Mouse (Mus musculus) CH12.LX (cell line): ENCODE measurements around the gene Ank3. TPM values are rescaled to one million over a fixed set of nuclear protein-coding genes. Genes with fewer than 3 reads are reported as not detected.

Source experiments
- DNase-seq: peaks from one replicate; pipeline ENCODE4 v3.0.0-alpha.2; 2013; ENCODE audit errors: extremely low read depth
- H3K27ac ChIP-seq: 2 replicates; pipeline ENCODE4 v1.5.1; 2012; ENCODE audit warnings: low read depth, mild to moderate bottlenecking, control low read depth, moderate library complexity; ENCODE audit not compliant: insufficient read depth
- H3K27me3 ChIP-seq: replicated peaks from 2 replicates; pipeline ENCODE3; 2012; ENCODE audit warnings: inconsistent platforms
- H3K36me3 ChIP-seq, 2 experiments: replicated peaks in 1 of 2; 2 replicates each; pipeline versions ENCODE3 to v1.6.1; 2012; ENCODE audit warnings: inconsistent platforms in 1 of 2, low read length in 1 of 2, mild to moderate bottlenecking in 1 of 2, mixed read lengths in 1 of 2, moderate library complexity in 1 of 2; ENCODE audit not compliant: control insufficient read depth in 1 of 2, insufficient read depth in 1 of 2
- H3K4me1 ChIP-seq, 2 experiments: 2 replicates each; pipeline ENCODE4 v1.6.1; 2012; ENCODE audit warnings: inconsistent platforms in 1 of 2, moderate library complexity in 1 of 2; ENCODE audit not compliant: insufficient read depth in 2 of 2, control insufficient read depth in 1 of 2
- H3K4me2 ChIP-seq: 2 replicates; pipeline ENCODE4 v1.6.1; 2012; ENCODE audit warnings: low read depth, mild to moderate bottlenecking, control low read depth; ENCODE audit not compliant: poor library complexity, insufficient read depth, severe bottlenecking
- H3K4me3 ChIP-seq, 3 experiments: fragments of 150-350 bp in 1 of 3; sonication (generic) in 1 of 3; replicated peaks in 1 of 3; 2 replicates each; pipeline versions ENCODE3 to v1.5.1; 2011 to 2012; ENCODE audit warnings: low read depth in 2 of 3, low read length in 2 of 3, mild to moderate bottlenecking in 2 of 3, moderate library complexity in 2 of 3, control low read depth in 1 of 3, improper control_type of control experiment in 1 of 3, inconsistent platforms in 1 of 3, mixed read lengths in 1 of 3; ENCODE audit not compliant: poor library complexity in 1 of 3
- H3K79me2 ChIP-seq: replicated peaks from 2 replicates; pipeline ENCODE4 v1.6.1; 2012; ENCODE audit warnings: mild to moderate bottlenecking, moderate library complexity; ENCODE audit not compliant: control insufficient read depth, poor library complexity, insufficient read depth, severe bottlenecking; ENCODE audit errors: extremely low read depth
- H3K9ac ChIP-seq: 2 replicates; pipeline ENCODE4 v1.6.1; 2012; ENCODE audit warnings: low read depth, mild to moderate bottlenecking, control low read depth, moderate library complexity; ENCODE audit not compliant: insufficient read depth
- H3K9me3 ChIP-seq: replicated peaks from 2 replicates; pipeline ENCODE3; 2012; ENCODE audit warnings: low read length, inconsistent platforms, mixed read lengths
- BHLHE40 ChIP-seq: IDR thresholded peaks from 2 replicates; pipeline ENCODE4 v1.6.1; 2011; ENCODE audit warnings: mild to moderate bottlenecking, low read depth, low read length, improper control_type of control experiment
- CHD1 ChIP-seq: IDR thresholded peaks from 2 replicates; pipeline ENCODE4 v1.6.1; 2012; ENCODE audit warnings: low read depth, low read length, improper control_type of control experiment, inconsistent platforms
- CHD2 ChIP-seq: IDR thresholded peaks from 2 replicates; pipeline ENCODE4 v1.6.1; 2011; ENCODE audit warnings: low read length, improper control_type of control experiment
- CTCF ChIP-seq, 2 experiments: IDR thresholded peaks in 1 of 2; conservative IDR thresholded peaks in 1 of 2; 2 replicates each; pipeline ENCODE4 v1.5.1; 2011 to 2012; ENCODE audit warnings: low read depth in 2 of 2, low read length in 2 of 2, improper control_type of control experiment in 1 of 2, inconsistent platforms in 1 of 2, mild to moderate bottlenecking in 1 of 2, moderate library complexity in 1 of 2
- E2F4 ChIP-seq: IDR thresholded peaks from 2 replicates; pipeline ENCODE4 v1.6.1; 2011; ENCODE audit warnings: low read depth, low read length, improper control_type of control experiment; ENCODE audit not compliant: insufficient replicate concordance
- GABPA ChIP-seq: IDR thresholded peaks from 2 replicates; pipeline ENCODE4 v1.6.1; 2012; ENCODE audit warnings: low read depth, low read length, improper control_type of control experiment, inconsistent platforms; ENCODE audit not compliant: insufficient replicate concordance
- IRF4 ChIP-seq: IDR thresholded peaks from 2 replicates; pipeline ENCODE4 v1.6.1; 2014; ENCODE audit warnings: low read depth, mild to moderate bottlenecking, inconsistent platforms, low read length, improper control_type of control experiment
- JUN ChIP-seq: IDR thresholded peaks from 2 replicates; pipeline ENCODE4 v1.6.1; 2011; ENCODE audit warnings: low read depth, mild to moderate bottlenecking, low read length, improper control_type of control experiment, moderate library complexity; ENCODE audit not compliant: insufficient read depth
- JUND ChIP-seq: conservative IDR thresholded peaks from 2 replicates; pipeline ENCODE4 v1.6.1; 2011; ENCODE audit warnings: low read depth, low read length, improper control_type of control experiment
- MXI1 ChIP-seq: IDR thresholded peaks from 2 replicates; pipeline ENCODE4 v1.6.1; 2011; ENCODE audit warnings: mild to moderate bottlenecking, low read depth, low read length, improper control_type of control experiment
- MYC ChIP-seq: IDR thresholded peaks from 2 replicates; pipeline ENCODE4 v1.6.1; 2011; ENCODE audit warnings: low read depth, mild to moderate bottlenecking, improper control_type of control experiment, low read length
- NRF1 ChIP-seq: IDR thresholded peaks from 2 replicates; pipeline ENCODE4 v1.6.1; 2014; ENCODE audit warnings: low read depth, mild to moderate bottlenecking, inconsistent platforms, low read length, improper control_type of control experiment, moderate library complexity
- POLR2A ChIP-seq: IDR thresholded peaks from 2 replicates; pipeline ENCODE4 v1.6.1; 2011; ENCODE audit warnings: low read depth, mild to moderate bottlenecking, improper control_type of control experiment, low read length
- POLR2AphosphoS2 ChIP-seq: IDR thresholded peaks from 2 replicates; pipeline ENCODE4 v1.6.1; 2011; ENCODE audit warnings: low read depth, low read length, improper control_type of control experiment
- RAD21 ChIP-seq: IDR thresholded peaks from 2 replicates; pipeline ENCODE4 v1.6.1; 2011; ENCODE audit warnings: low read depth, mild to moderate bottlenecking, low read length, improper control_type of control experiment, moderate library complexity
- SIN3A ChIP-seq: IDR thresholded peaks from 2 replicates; pipeline ENCODE4 v1.6.1; 2012; ENCODE audit warnings: low read length, improper control_type of control experiment, inconsistent platforms
- SMC3 ChIP-seq: IDR thresholded peaks from 2 replicates; pipeline ENCODE4 v1.6.1; 2011; ENCODE audit warnings: low read depth, low read length, improper control_type of control experiment
- UBTF ChIP-seq: IDR thresholded peaks from 2 replicates; pipeline ENCODE4 v1.6.1; 2012; ENCODE audit warnings: low read depth, mild to moderate bottlenecking, inconsistent platforms, low read length, improper control_type of control experiment, moderate library complexity
- USF2 ChIP-seq: conservative IDR thresholded peaks from 2 replicates; pipeline ENCODE4 v1.6.1; 2011; ENCODE audit warnings: low read depth, low read length, improper control_type of control experiment
- ZC3H11A ChIP-seq: IDR thresholded peaks from 2 replicates; pipeline ENCODE4 v1.6.1; 2012; ENCODE audit warnings: low read depth, mild to moderate bottlenecking, inconsistent platforms, low read length, improper control_type of control experiment
- ZKSCAN1 ChIP-seq: IDR thresholded peaks from 2 replicates; pipeline ENCODE4 v1.6.1; 2012; ENCODE audit warnings: low read depth, inconsistent platforms, low read length, improper control_type of control experiment, borderline replicate concordance
- dilution Hi-C: fragments of 300-500 bp; cut with MboI; formaldehyde crosslinking; loops from 2 replicates; pipeline ENCODE4 v1.14.3; 2020; ENCODE audit warnings: low sequenced_read_pairs; ENCODE audit not compliant: extremely low pct_unique_long_range_greater_than_20kb, extremely low pct_ligation_motif_present
- in situ Hi-C: fragments of 300-500 bp; cut with MboI; formaldehyde crosslinking; loops from 3 replicates; pipeline ENCODE4 v1.14.3; 2019; ENCODE audit warnings: low sequenced_read_pairs, low pct_ligation_motif_present, low pct_unique_long_range_greater_than_20kb, mixed read lengths
- polyA plus RNA-seq: library from polyadenylated mRNA; unstranded; fragments of >175 nt; gene quantifications from 2 replicates; pipeline ENCODE4 v1.2.1, GENCODE M21; 2012; ENCODE audit warnings: low read depth; ENCODE audit not compliant: insufficient read length
- total RNA-seq, 2 experiments: library from RNA; depleted of rRNA; stranded (reverse); fragments of 300-350 nt in 1 of 2; fragments of >200 nt in 1 of 2; gene quantifications; 2 replicates each; pipeline ENCODE4 v1.2.3; 2012 to 2014

The Ank3 gene
- total and polyA plus RNA-seq, 3 experiments, result 4.7 to 8.3 (median 6.2) TPM

GRCm38 (mm10) chr10:69451006-69451405 lies 52.4 kb downstream of the Ank3 start:
- Histone ChIP-seq H3K27ac (no peak overlapping the region), H3K4me1 (peaks cover 0 to 9% of the 10 kb centered on the region in 2 experiments; a peak in 2 of 4 replicates), H3K36me3 (no peaks in the 10 kb centered on the region), H3K27me3 (no peaks in the 10 kb centered on the region), H3K79me2 (no peaks in the 10 kb centered on the region), H3K9me3 (no peaks in the 10 kb centered on the region), H3K4me3 (no peak overlapping the region), H3K4me2 (no peak overlapping the region), H3K9ac (no peak overlapping the region)
- TF ChIP-seq POLR2A (no peak), CHD1 (no peak), JUND (no peak), NRF1 (no peak), USF2 (no peak), IRF4 (no peak), GABPA (no peak), POLR2AphosphoS2 (no peak), MYC (no peak), SMC3 (no peak), JUN (no peak), UBTF (no peak)
- dilution Hi-C loops, result no loop called here
- DNase-seq, result no peak
- in situ Hi-C loops, result loop anchor here (5.0 to 25.0 kb wide), 3 partner anchors 201 to 836 kb away; no protein-coding TSS in a partner anchor

DNA sequence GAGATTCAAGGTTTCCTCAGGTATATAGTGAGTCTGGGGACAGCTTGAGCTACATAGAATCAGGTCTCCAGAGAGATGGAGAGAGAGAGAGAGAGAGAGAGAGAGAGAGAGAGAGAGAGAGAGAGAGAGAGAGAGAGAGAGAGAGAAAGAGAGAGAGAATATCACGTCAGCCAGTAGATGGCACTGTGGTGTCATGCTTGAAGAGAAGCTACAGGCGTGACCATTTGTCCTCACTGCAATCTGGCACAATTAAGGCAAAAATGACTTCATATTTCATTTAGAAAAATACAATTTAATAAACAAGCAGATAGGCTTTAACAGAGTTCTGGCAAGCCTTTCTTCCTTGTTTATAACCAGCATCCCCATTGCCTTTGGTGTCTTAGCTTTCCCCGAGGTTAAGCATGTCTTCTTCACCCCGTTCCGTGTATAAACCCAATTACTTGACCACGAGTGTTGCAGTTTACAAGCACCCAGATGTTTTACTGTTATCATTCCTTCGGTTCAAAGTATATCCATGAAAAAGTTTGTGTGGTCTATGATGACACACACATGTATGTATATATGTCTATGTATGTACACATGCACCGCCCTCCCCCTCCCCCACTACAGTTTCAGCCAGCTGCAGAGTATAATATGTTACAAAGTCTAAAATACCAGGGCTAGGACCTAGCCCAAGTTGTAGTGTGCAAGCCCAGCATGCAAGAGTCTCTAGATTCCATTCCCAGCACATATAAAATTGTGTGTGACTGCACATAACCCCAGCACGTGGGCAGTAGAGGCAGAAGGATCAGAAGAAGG lies 53.8 kb downstream of the Ank3 start:
- Histone ChIP-seq H3K27me3 (no peaks in the 10 kb centered on the region), H3K4me1 (peaks cover 0 to 9% of the 10 kb centered on the region in 2 experiments; a peak in 2 of 4 replicates), H3K79me2 (no peaks in the 10 kb centered on the region), H3K27ac (no peak overlapping the region), H3K36me3 (no peaks in the 10 kb centered on the region), H3K9me3 (no peaks in the 10 kb centered on the region), H3K4me3 (no peak overlapping the region), H3K9ac (no peak overlapping the region), H3K4me2 (no peak overlapping the region)
- TF ChIP-seq ZC3H11A (0 out of 2 replicates have a peak, but pooled peaks have one; percentile 33), MYC (0 out of 2 replicates have a peak, but pooled peaks have one; percentile 28), SIN3A (no peak), ZKSCAN1 (no peak), MXI1 (no peak), E2F4 (no peak), CTCF (conservative IDR thresholded peaks at IDR 0.05 in 1 of 2, IDR thresholded peaks at IDR 0.05 in 1 of 2; ENCODE audit: low read depth in 2 of 2, low read length in 2 of 2) (peak; percentile 39 to 81), GABPA (no peak), SMC3 (peak; percentile 84), JUN (no peak), JUND (peak; percentile 71), BHLHE40 (0 out of 2 replicates have a peak, but pooled peaks have one; percentile 26), RAD21 (peak; percentile 82), CHD2 (no peak)
- in situ Hi-C loops, result loop anchor here (5.0 to 25.0 kb wide), 3 partner anchors 200 to 835 kb away; no protein-coding TSS in a partner anchor
- dilution Hi-C loops, result no loop called here
- peak; percentile 69 for DNase-seq
